Mouse (Mus musculus) spleen, adult 2 months (tissue): ENCODE results near the gene Wrap73.

ENCODE experiments used
- CTCF ChIP-seq: fragments of 200-500 bp; IDR thresholded peaks from 2 replicates; pipeline ENCODE4 v1.5.1; 2011; ENCODE audit warnings: mild to moderate bottlenecking, inconsistent platforms; ENCODE audit not compliant: insufficient read depth, insufficient read length, insufficient replicate concordance; ENCODE audit errors: extremely low read depth
- POLR2A ChIP-seq: fragments of 200-500 bp; IDR thresholded peaks from 2 replicates; pipeline ENCODE4 v1.6.1; 2011; ENCODE audit warnings: low read depth, low read length, inconsistent platforms

DNA sequence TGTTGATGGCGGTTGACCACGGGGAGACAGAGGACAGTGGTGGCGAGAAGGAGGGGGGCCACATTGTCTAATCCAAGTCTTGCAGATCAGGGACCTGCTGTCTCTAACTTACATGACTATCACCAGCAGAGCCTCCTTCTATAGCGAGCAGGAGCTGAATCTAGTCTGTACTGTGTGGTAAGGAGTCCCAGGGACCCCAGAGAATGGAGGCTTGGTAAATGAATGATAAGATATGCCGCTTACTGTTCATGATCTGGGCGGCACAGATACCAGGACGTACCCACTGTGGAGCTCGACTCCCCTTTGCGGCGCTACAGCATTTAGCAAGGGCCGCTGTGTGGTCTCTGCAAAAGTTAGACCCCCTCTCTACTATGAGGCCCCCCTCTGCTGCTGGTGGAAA, 20.4 kb upstream of the Wrap73 start:
- TF ChIP-seq CTCF (no peak), POLR2A (no peak)
